Mouse (Mus musculus) limb, embryonic 14.5 days (tissue): ENCODE data around the gene Cnpy1. TPM values are rescaled to one million over a fixed set of nuclear protein-coding genes. Genes with fewer than 3 reads are reported as not detected.

Source experiments
- ATAC-seq: fragments of 200-750 bp; cut with Nextera tagmentation; 2 replicates; pipeline ENCODE4 v1.8.0; 2017; ENCODE audit warnings: low read depth, moderate number of reproducible peaks, moderate TSS enrichment; ENCODE audit not compliant: low FRiP score
- DNase-seq: peaks from one replicate; pipeline ENCODE4 v3.0.0-alpha.2; 2015; ENCODE audit warnings: low spot score
- H3K27ac ChIP-seq: fragments of 300-500 bp; sonication (generic); replicated peaks from 2 replicates; pipeline ENCODE4 v1.5.1; 2014; ENCODE audit warnings: low read depth, mild to moderate bottlenecking, low read length, moderate library complexity, mixed read lengths
- H3K27me3 ChIP-seq: fragments of 300-500 bp; sonication (generic); 2 replicates; pipeline ENCODE4 v1.6.1; 2014; ENCODE audit warnings: low read length, mixed read lengths; ENCODE audit not compliant: control insufficient read depth, insufficient read depth
- H3K36me3 ChIP-seq: fragments of 300-500 bp; sonication (generic); 2 replicates; pipeline ENCODE4 v1.6.1; 2014; ENCODE audit warnings: mild to moderate bottlenecking, low read length, moderate library complexity, mixed read lengths; ENCODE audit not compliant: control insufficient read depth, insufficient read depth
- H3K4me1 ChIP-seq: fragments of 300-500 bp; sonication (generic); 2 replicates; pipeline ENCODE4 v1.6.1; 2014; ENCODE audit warnings: antibody characterized with exemption, low read length, mixed read lengths; ENCODE audit not compliant: control insufficient read depth, insufficient read depth
- H3K4me2 ChIP-seq: fragments of 300-500 bp; sonication (generic); replicated peaks from 2 replicates; pipeline ENCODE4 v1.6.1; 2014; ENCODE audit warnings: low read depth, mild to moderate bottlenecking, low read length, moderate library complexity; ENCODE audit not compliant: severe bottlenecking
- H3K4me3 ChIP-seq: fragments of 300-500 bp; sonication (generic); replicated peaks from 2 replicates; pipeline ENCODE4 v1.5.1; 2014; ENCODE audit warnings: low read length
- H3K9ac ChIP-seq: fragments of 300-500 bp; sonication (generic); 2 replicates; pipeline ENCODE4 v1.6.1; 2014; ENCODE audit warnings: mild to moderate bottlenecking, low read depth, low read length, moderate library complexity; ENCODE audit not compliant: severe bottlenecking
- H3K9me3 ChIP-seq: fragments of 300-500 bp; sonication (generic); 2 replicates; pipeline ENCODE4 v1.6.1; 2016; ENCODE audit warnings: low read length; ENCODE audit not compliant: control insufficient read depth
- POLR2A ChIP-seq: fragments of 200-500 bp; IDR thresholded peaks from 2 replicates; pipeline ENCODE4 v1.8.0; 2012; ENCODE audit warnings: inconsistent platforms, mild to moderate bottlenecking, moderate library complexity, borderline replicate concordance; ENCODE audit not compliant: insufficient read depth, insufficient read length; ENCODE audit errors: extremely low read depth
- WGBS: fragments of 180-500 bp; shearing (Covaris S2); extraction: QIAGEN DNeasy Blood & Tissue Kit; methylation state at CpG from one replicate; pipeline ENCODE4 v1.1.7; 2014; 5-methylcytosine and 5-hydroxymethylcytosine counted together
- polyA plus RNA-seq, 2 experiments: library from polyadenylated mRNA; depleted of rRNA in 1 of 2; stranded (reverse) in 1 of 2; unstranded in 1 of 2; fragments of >200 nt; fragmentation: Nextera tagmentation in 1 of 2; extraction: Ambion mirVana in 1 of 2; gene quantifications; 2 replicates each; pipeline versions ENCODE4 v1.2.1 to v1.2.3; 2012 to 2014

Cnpy1 gene
- polyA plus RNA-seq, 2 experiments = 0.26 TPM; not detected in 1

- Histone ChIP-seq H3K4me3 (no peak overlapping the region), H3K27me3 (no peaks in the 10 kb centered on the region), H3K4me2 (no peak overlapping the region), H3K27ac (no peak overlapping the region), H3K9me3 (no peaks in the 10 kb centered on the region), H3K4me1 (no peaks in the 10 kb centered on the region), H3K36me3 (no peaks in the 10 kb centered on the region), H3K9ac (no peak overlapping the region)
- no peak for TF ChIP-seq POLR2A
- WGBS = 52% methylated on average over 1 of the region's 1 CpGs
- no peak for DNase-seq
- no peak for ATAC-seq
Measured at GRCm38 (mm10) chr5:28263852-28264251, 18.2 kb upstream of the Cnpy1 start.

GRCm38 (mm10) chr5:28262070-28262469, 16.5 kb upstream of the Cnpy1 start:
- Histone ChIP-seq H3K4me1 (no peaks in the 10 kb centered on the region), H3K27me3 (no peaks in the 10 kb centered on the region), H3K9me3 (no peaks in the 10 kb centered on the region), H3K9ac (no peak overlapping the region), H3K4me3 (no peak overlapping the region), H3K27ac (no peak overlapping the region), H3K36me3 (no peaks in the 10 kb centered on the region), H3K4me2 (no peak overlapping the region)
- ATAC-seq (no peak), DNase-seq (no peak)
- TF ChIP-seq POLR2A = no peak
- 85% methylated on average over 5 of the region's 5 CpGs for WGBS

- H3K27ac ChIP-seq = no peak overlapping the region
- ATAC-seq = no peak
- H3K27me3 ChIP-seq = no peaks in the 10 kb centered on the region
- no peaks in the 10 kb centered on the region for H3K4me1 ChIP-seq
- H3K36me3 ChIP-seq = no peaks in the 10 kb centered on the region
- H3K9me3 ChIP-seq = no peaks in the 10 kb centered on the region
- H3K4me2 ChIP-seq = no peak overlapping the region
- H3K4me3 ChIP-seq = no peak overlapping the region
- TF ChIP-seq POLR2A = no peak
- 80% methylated on average over 1 of the region's 1 CpGs for WGBS
- no peak overlapping the region for H3K9ac ChIP-seq
- DNase-seq = no peak
Measured at GRCm38 (mm10) chr5:28259939-28260338, 14.3 kb upstream of the Cnpy1 start.

- no peaks in the 10 kb centered on the region for H3K36me3 ChIP-seq
- H3K27me3 ChIP-seq = no peaks in the 10 kb centered on the region
- no peaks in the 10 kb centered on the region for H3K4me1 ChIP-seq
- no peak overlapping the region for H3K9ac ChIP-seq
- H3K4me2 ChIP-seq = no peak overlapping the region
- TF ChIP-seq POLR2A = no peak
- H3K27ac ChIP-seq = no peak overlapping the region
- H3K4me3 ChIP-seq = no peak overlapping the region
- ATAC-seq (no peak), DNase-seq (no peak)
- H3K9me3 ChIP-seq = no peaks in the 10 kb centered on the region
- WGBS = 21% methylated on average over 1 of the region's 1 CpGs
Measured at GRCm38 (mm10) chr5:28259385-28259784, 13.8 kb upstream of the Cnpy1 start.

GRCm38 (mm10) chr5:28257816-28258215, 12.2 kb upstream of the Cnpy1 start:
- no peak overlapping the region for H3K4me2 ChIP-seq
- H3K4me1 ChIP-seq = no peaks in the 10 kb centered on the region
- TF ChIP-seq POLR2A = no peak
- no peak overlapping the region for H3K27ac ChIP-seq
- no peaks in the 10 kb centered on the region for H3K9me3 ChIP-seq
- no peaks in the 10 kb centered on the region for H3K36me3 ChIP-seq
- no peak overlapping the region for H3K9ac ChIP-seq
- H3K27me3 ChIP-seq = no peaks in the 10 kb centered on the region
- DNase-seq (no peak), ATAC-seq (no peak)
- H3K4me3 ChIP-seq = no peak overlapping the region
- 68% methylated on average over 4 of the region's 4 CpGs for WGBS

- WGBS = 85% methylated on average over 4 of the region's 4 CpGs
- no peak for TF ChIP-seq POLR2A
Measured at GRCm38 (mm10) chr5:28252999-28253398, 7.4 kb upstream of the Cnpy1 start.

More at GRCm38 (mm10) chr5:28252999-28253398, 7.4 kb upstream of the Cnpy1 start:
- no peaks in the 10 kb centered on the region for H3K27me3 ChIP-seq
- ATAC-seq (no peak), DNase-seq (no peak)
- H3K36me3 ChIP-seq = no peaks in the 10 kb centered on the region
- H3K4me2 ChIP-seq = no peak overlapping the region
- H3K27ac ChIP-seq = no peak overlapping the region
- no peak overlapping the region for H3K9ac ChIP-seq
- H3K4me3 ChIP-seq = no peak overlapping the region
- no peaks in the 10 kb centered on the region for H3K4me1 ChIP-seq
- no peaks in the 10 kb centered on the region for H3K9me3 ChIP-seq
